Mouse (Mus musculus) ES-Bruce4 (cell line): ENCODE results near the gene Clasp1.

ENCODE experiments used
- CTCF ChIP-seq: IDR thresholded peaks from one replicate; pipeline ENCODE4 v1.8.1; 2011; ENCODE audit warnings: low read depth, low read length
- EP300 ChIP-seq: IDR thresholded peaks from 2 replicates; pipeline ENCODE4 v1.6.1; 2011; ENCODE audit warnings: low read depth, low read length; ENCODE audit not compliant: insufficient read depth
- POLR2A ChIP-seq: IDR thresholded peaks from one replicate; pipeline ENCODE4 v1.8.1; 2011; ENCODE audit warnings: low read length; ENCODE audit not compliant: insufficient read depth

GRCm38 (mm10) chr1:118548769-118549168, 159.9 kb downstream of the Clasp1 start:
- TF ChIP-seq POLR2A: no peak
- TF ChIP-seq CTCF: no peak
- no peak for TF ChIP-seq EP300
